Mouse (Mus musculus): ENCODE results near the gene Sema5b. TPM values are rescaled to one million over a fixed set of nuclear protein-coding genes. Genes with fewer than 3 reads are reported as not detected.

Sema5b gene
- total RNA-seq, 1 experiment from 2014 or later, result 6.4 TPM

- DNase-seq, result no peak
These were observed 55.3 kb downstream of the Sema5b start for GRCm38 (mm10) chr16:35596241-35596640.

GRCm38 (mm10) chr16:35596661-35597350 lies 55.9 kb downstream of the Sema5b start:
- DNase-seq, result no peak

GRCm38 (mm10) chr16:35597991-35598390 lies 57.0 kb downstream of the Sema5b start:
- DNase-seq, result no peak

GRCm38 (mm10) chr16:35598802-35599201 lies 57.9 kb downstream of the Sema5b start:
- no peak for DNase-seq

GRCm38 (mm10) chr16:35600282-35600681 lies 59.3 kb downstream of the Sema5b start:
- no peak for DNase-seq

GRCm38 (mm10) chr16:35601426-35601825 lies 60.5 kb downstream of the Sema5b start:
- DNase-seq, result no peak

GRCm38 (mm10) chr16:35602529-35602928 lies 61.6 kb downstream of the Sema5b start:
- no peak for DNase-seq

GRCm38 (mm10) chr16:35603729-35604522 lies 63.0 kb downstream of the Sema5b start:
- no peak for DNase-seq

GRCm38 (mm10) chr16:35607250-35607649 lies 66.3 kb downstream of the Sema5b start:
- no peak for DNase-seq

- DNase-seq, result no peak
These were observed 67.3 kb downstream of the Sema5b start for GRCm38 (mm10) chr16:35608244-35608643.

- DNase-seq, result no peak
These were observed 68.6 kb downstream of the Sema5b start for GRCm38 (mm10) chr16:35609561-35609960.

GRCm38 (mm10) chr16:35613851-35614804 lies 73.2 kb downstream of the Sema5b start:
- DNase-seq, result no peak

- no peak for DNase-seq
These were observed 76.8 kb downstream of the Sema5b start for GRCm38 (mm10) chr16:35617732-35618131.

GRCm38 (mm10) chr16:35623026-35623425 lies 82.1 kb downstream of the Sema5b start:
- no peak for DNase-seq

GRCm38 (mm10) chr16:35623986-35624385 lies 83.0 kb downstream of the Sema5b start:
- DNase-seq, result no peak

GRCm38 (mm10) chr16:35624877-35625276 lies 83.9 kb downstream of the Sema5b start:
- no peak for DNase-seq

- peak; percentile 76 for DNase-seq
These were observed 84.5 kb downstream of the Sema5b start for GRCm38 (mm10) chr16:35625286-35626020.

- peak; percentile 92 for DNase-seq
These were observed 87.2 kb downstream of the Sema5b start for GRCm38 (mm10) chr16:35627992-35628607.

GRCm38 (mm10) chr16:35630470-35631183 lies 89.7 kb downstream of the Sema5b start:
- DNase-seq, result peak; percentile 78

- DNase-seq, result no peak
These were observed 92.1 kb downstream of the Sema5b start for GRCm38 (mm10) chr16:35633058-35633457.

- DNase-seq, result no peak
These were observed 94.0 kb downstream of the Sema5b start for GRCm38 (mm10) chr16:35634971-35635370.
